Mouse (Mus musculus): ENCODE measurements around the gene Gdf10. TPM values are rescaled to one million over a fixed set of nuclear protein-coding genes. Genes with fewer than 3 reads are reported as not detected.

Gdf10 gene
- polyA plus RNA-seq, 1 experiment = not detected

DNA sequence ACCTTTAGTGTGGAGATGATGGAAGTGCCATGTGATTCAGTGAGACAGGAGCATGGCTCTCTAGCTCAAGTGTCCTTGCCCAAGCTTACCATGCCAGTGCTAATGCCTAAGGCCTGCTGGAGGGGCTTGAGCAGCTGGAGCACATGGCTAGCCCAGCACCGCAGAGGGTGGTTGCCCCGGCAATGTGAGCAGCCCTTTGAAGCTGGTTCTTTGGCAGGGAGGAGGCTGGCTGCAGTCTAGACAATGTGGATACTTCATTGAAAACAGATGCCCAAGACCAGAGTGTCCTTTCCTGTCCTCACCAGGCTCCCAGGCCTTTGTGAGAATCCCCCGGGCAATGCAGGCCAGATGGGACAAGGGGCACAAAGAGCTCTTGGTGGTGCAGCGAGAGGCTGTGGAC, 40.3 kb upstream of the Gdf10 start:
- H3K4me3 ChIP-seq = no peak overlapping the region
- H3K36me3 ChIP-seq (ENCODE audit: control insufficient read depth, insufficient read depth) = no peaks in the 10 kb centered on the region
- no peaks in the 10 kb centered on the region for H3K79me2 ChIP-seq (ENCODE audit: control insufficient read depth, insufficient read depth)
- no peak overlapping the region for H3ac ChIP-seq (ENCODE audit: control insufficient read depth, insufficient read length)
- H3K27me3 ChIP-seq (ENCODE audit: control insufficient read depth, insufficient read depth, insufficient read length) = peaks cover 19% of the 10 kb centered on the region
- no peak for TF ChIP-seq POLR2A (IDR thresholded peaks at IDR 0.05; ENCODE audit: insufficient read length, low read depth)
- no peak for TF ChIP-seq MAX (IDR thresholded peaks at IDR 0.05; ENCODE audit: low read depth)
- TF ChIP-seq TCF12 (IDR thresholded peaks at IDR 0.05; ENCODE audit: insufficient read depth, poor library complexity, severe bottlenecking) = no peak
- no peak for TF ChIP-seq MYOD1 (IDR thresholded peaks at IDR 0.05; ENCODE audit: control insufficient read depth in 1 of 3, insufficient read length in 2 of 3, low read depth in 2 of 3)
- no peak for TF ChIP-seq TCF3 (IDR thresholded peaks at IDR 0.05; ENCODE audit: insufficient read length, low read depth)
- TF ChIP-seq USF1 (IDR thresholded peaks at IDR 0.05; ENCODE audit: low read depth) = no peak
- H3K4me2 ChIP-seq (ENCODE audit: low read depth) = no peak overlapping the region

DNA sequence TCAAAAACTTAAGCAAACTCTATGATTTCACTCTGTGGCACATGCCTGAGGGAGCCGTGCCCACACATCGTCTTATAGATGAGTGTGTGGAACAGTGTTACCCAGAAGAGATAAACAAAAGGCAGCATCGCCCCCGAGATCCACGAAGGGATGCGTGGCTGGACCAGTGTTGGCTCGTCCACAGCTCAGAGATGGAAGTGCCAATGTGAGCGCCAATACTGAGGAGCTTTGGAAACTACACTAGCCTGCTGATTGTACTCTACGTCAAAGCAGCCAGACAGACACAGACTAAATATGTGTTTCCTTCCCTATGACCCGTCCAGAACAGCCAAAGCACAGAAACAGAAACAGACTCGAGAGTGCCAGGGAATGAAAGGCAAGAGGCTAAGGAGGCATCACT, 37.9 kb upstream of the Gdf10 start:
- TF ChIP-seq USF1 (IDR thresholded peaks at IDR 0.05; ENCODE audit: low read depth) (no peak), MYOD1 (IDR thresholded peaks at IDR 0.05; ENCODE audit: control insufficient read depth in 1 of 3, insufficient read length in 2 of 3, low read depth in 2 of 3) (no peak), E2F4 (IDR thresholded peaks at IDR 0.05; ENCODE audit: insufficient read depth) (no peak), MAX (IDR thresholded peaks at IDR 0.05; ENCODE audit: low read depth) (no peak), TCF3 (IDR thresholded peaks at IDR 0.05; ENCODE audit: insufficient read length, low read depth) (no peak), POLR2A (IDR thresholded peaks at IDR 0.05; ENCODE audit: insufficient read length, low read depth) (no peak), SRF (IDR thresholded peaks at IDR 0.05; ENCODE audit: control insufficient read depth, insufficient read length, low read depth) (no peak), MYOG (IDR thresholded peaks at IDR 0.05; ENCODE audit: control insufficient read depth in 1 of 3, insufficient read depth in 1 of 3, insufficient read length in 2 of 3, low read depth in 2 of 3) (no peak)
- Histone ChIP-seq H3ac (ENCODE audit: control insufficient read depth, insufficient read length) (no peak overlapping the region), H3K4me2 (ENCODE audit: low read depth) (no peak overlapping the region), H3K27me3 (ENCODE audit: control insufficient read depth, insufficient read depth, insufficient read length) (peaks cover 36% of the 10 kb centered on the region), H3K4me3 (no peak overlapping the region), H3K79me2 (ENCODE audit: control insufficient read depth, insufficient read depth) (no peaks in the 10 kb centered on the region), H3K36me3 (ENCODE audit: control insufficient read depth, insufficient read depth) (no peaks in the 10 kb centered on the region)

DNA sequence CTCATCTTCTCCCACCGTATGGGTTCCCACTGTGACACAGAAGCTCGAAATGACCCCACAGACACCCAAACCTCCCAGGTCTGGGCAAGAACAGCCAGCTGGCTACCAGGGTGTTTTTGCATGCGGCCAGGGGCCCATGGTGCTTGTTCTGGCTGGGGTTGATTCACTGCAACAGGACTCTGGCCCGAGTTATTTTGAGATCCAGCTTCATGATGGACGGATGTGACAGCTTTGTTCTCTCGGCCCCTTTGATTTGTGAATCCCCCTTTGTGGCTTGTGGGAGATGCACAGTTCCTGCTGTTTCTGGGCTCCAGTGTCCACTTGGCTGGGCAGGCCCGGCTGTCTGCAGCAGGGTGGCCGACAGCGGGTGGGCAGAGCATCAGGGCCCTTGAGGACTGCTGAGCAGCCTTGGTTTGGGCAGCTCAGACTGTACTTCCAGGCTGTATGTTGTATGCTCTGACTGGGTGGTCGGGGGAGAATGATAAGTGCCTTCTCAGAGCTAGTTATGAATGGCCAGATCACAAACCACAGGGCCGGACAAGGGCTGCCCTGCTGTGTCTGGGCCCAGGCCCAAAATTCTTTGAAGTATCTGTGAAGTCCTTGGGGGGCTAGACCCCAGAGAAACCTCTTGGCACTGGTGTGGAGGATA, 34.9 kb upstream of the Gdf10 start:
- no peak for TF ChIP-seq CEBPB (IDR thresholded peaks at IDR 0.05; ENCODE audit: insufficient read depth, poor library complexity, severe bottlenecking)
- H3K4me3 ChIP-seq = no peak overlapping the region
- H3K4me2 ChIP-seq (ENCODE audit: low read depth) = no peak overlapping the region
- peaks cover 44% of the 10 kb centered on the region for H3K27me3 ChIP-seq (ENCODE audit: control insufficient read depth, insufficient read depth, insufficient read length)
- H3ac ChIP-seq (ENCODE audit: control insufficient read depth, insufficient read length) = no peak overlapping the region
- H3K79me2 ChIP-seq (ENCODE audit: control insufficient read depth, insufficient read depth) = no peaks in the 10 kb centered on the region
- no peaks in the 10 kb centered on the region for H3K36me3 ChIP-seq (ENCODE audit: control insufficient read depth, insufficient read depth)

DNA sequence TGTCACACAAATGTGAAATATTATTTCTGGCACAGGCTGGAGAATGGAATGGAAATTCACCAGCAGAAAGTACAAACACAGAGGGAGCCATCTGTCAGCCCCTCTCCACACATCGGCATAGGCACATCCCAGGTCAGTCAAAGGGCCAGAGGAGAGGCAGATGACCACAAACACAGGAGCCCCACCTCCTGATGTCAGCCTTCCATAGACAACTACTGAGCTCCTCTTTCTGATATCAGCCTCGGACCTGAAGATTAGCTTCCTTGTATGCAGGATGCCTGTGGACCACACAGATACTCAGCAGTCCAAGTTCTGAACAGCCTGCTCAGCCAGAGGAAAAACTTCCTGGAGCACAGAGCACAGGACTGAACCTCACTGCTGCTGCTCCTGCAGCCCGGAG, 33.4 kb upstream of the Gdf10 start:
- no peak overlapping the region for H3K4me3 ChIP-seq
- TF ChIP-seq MYOG (IDR thresholded peaks at IDR 0.05; ENCODE audit: control insufficient read depth in 1 of 3, insufficient read depth in 1 of 3, insufficient read length in 2 of 3, low read depth in 2 of 3) = no peak
- no peak for TF ChIP-seq E2F4 (IDR thresholded peaks at IDR 0.05; ENCODE audit: insufficient read depth)
- TF ChIP-seq MAX (IDR thresholded peaks at IDR 0.05; ENCODE audit: low read depth) = no peak
- TF ChIP-seq MYOD1 (IDR thresholded peaks at IDR 0.05; ENCODE audit: control insufficient read depth in 1 of 3, insufficient read length in 2 of 3, low read depth in 2 of 3) = no peak
- no peak for TF ChIP-seq TCF3 (IDR thresholded peaks at IDR 0.05; ENCODE audit: insufficient read length, low read depth)
- no peak for TF ChIP-seq POLR2A (IDR thresholded peaks at IDR 0.05; ENCODE audit: insufficient read length, low read depth)
- TF ChIP-seq USF1 (IDR thresholded peaks at IDR 0.05; ENCODE audit: low read depth) = no peak
- no peak for TF ChIP-seq CEBPB (IDR thresholded peaks at IDR 0.05; ENCODE audit: insufficient read depth, poor library complexity, severe bottlenecking)
- no peak for TF ChIP-seq POLR2AphosphoS2 (IDR thresholded peaks at IDR 0.05; ENCODE audit: insufficient read length, low read depth)
- no peak for TF ChIP-seq REST (IDR thresholded peaks at IDR 0.05; ENCODE audit: insufficient read depth, insufficient read length)
- no peak for TF ChIP-seq TCF12 (IDR thresholded peaks at IDR 0.05; ENCODE audit: insufficient read depth, poor library complexity, severe bottlenecking)
- TF ChIP-seq SRF (IDR thresholded peaks at IDR 0.05; ENCODE audit: control insufficient read depth, insufficient read length, low read depth) = no peak
- no peaks in the 10 kb centered on the region for H3K79me2 ChIP-seq (ENCODE audit: control insufficient read depth, insufficient read depth)
- H3K4me2 ChIP-seq (ENCODE audit: low read depth) = no peak overlapping the region
- H3K27me3 ChIP-seq (ENCODE audit: control insufficient read depth, insufficient read depth, insufficient read length) = peaks cover 45% of the 10 kb centered on the region
- no peaks in the 10 kb centered on the region for H3K36me3 ChIP-seq (ENCODE audit: control insufficient read depth, insufficient read depth)
- H3ac ChIP-seq (ENCODE audit: control insufficient read depth, insufficient read length) = no peak overlapping the region

DNA sequence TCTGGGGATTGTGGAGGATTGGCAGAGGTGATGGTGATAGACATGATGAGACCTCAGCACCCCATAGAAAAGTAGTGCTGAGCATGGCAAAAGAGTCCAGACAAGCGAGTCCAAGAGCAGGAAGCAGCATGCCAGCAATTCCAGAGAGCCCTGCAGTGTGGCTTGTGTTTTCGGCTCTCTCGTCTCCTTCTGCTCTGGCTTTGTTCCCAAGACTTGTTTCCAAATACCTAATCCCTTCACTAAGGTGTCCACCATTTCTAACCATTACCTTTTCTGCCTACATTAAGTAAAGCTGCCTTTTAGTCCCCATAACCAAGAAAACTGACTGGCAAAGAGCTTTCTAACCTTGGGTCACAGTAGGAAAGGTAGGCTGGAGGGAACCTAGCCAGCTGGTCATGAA, 31.9 kb upstream of the Gdf10 start:
- TF ChIP-seq USF1 (IDR thresholded peaks at IDR 0.05; ENCODE audit: low read depth) (no peak), TCF3 (IDR thresholded peaks at IDR 0.05; ENCODE audit: insufficient read length, low read depth) (no peak), SRF (IDR thresholded peaks at IDR 0.05; ENCODE audit: control insufficient read depth, insufficient read length, low read depth) (no peak), POLR2AphosphoS2 (IDR thresholded peaks at IDR 0.05; ENCODE audit: insufficient read length, low read depth) (no peak), MYOD1 (IDR thresholded peaks at IDR 0.05; ENCODE audit: control insufficient read depth in 1 of 3, insufficient read length in 2 of 3, low read depth in 2 of 3) (no peak), E2F4 (IDR thresholded peaks at IDR 0.05; ENCODE audit: insufficient read depth) (no peak), CEBPB (IDR thresholded peaks at IDR 0.05; ENCODE audit: insufficient read depth, poor library complexity, severe bottlenecking) (no peak)
- Histone ChIP-seq H3K4me3 (no peak overlapping the region), H3ac (ENCODE audit: control insufficient read depth, insufficient read length) (no peak overlapping the region), H3K36me3 (ENCODE audit: control insufficient read depth, insufficient read depth) (no peaks in the 10 kb centered on the region), H3K4me2 (ENCODE audit: low read depth) (no peak overlapping the region), H3K27me3 (ENCODE audit: control insufficient read depth, insufficient read depth, insufficient read length) (peaks cover 43% of the 10 kb centered on the region), H3K79me2 (ENCODE audit: control insufficient read depth, insufficient read depth) (no peaks in the 10 kb centered on the region)
